Mouse (Mus musculus): ENCODE measurements around the gene Tbc1d22a. TPM values are rescaled to one million over a fixed set of nuclear protein-coding genes. Genes with fewer than 3 reads are reported as not detected.
A peak's percentile ranks its signal among the peaks of the same experiment; 100 is the strongest.

Tbc1d22a gene
- polyA plus RNA-seq, 1 experiment from 2014 or later: 12.5 TPM

- Histone ChIP-seq H3K27ac (ENCODE audit: low read length) (no peak overlapping the region), H3K27me3 (replicated peaks; ENCODE audit: control insufficient read depth, insufficient read depth, low read length) (no peaks in the 10 kb centered on the region), H3K4me2 (ENCODE audit: low read depth, low read length) (no peak overlapping the region), H3K9me3 (ENCODE audit: control insufficient read depth, low read length) (no peaks in the 10 kb centered on the region), H3K36me3 (ENCODE audit: control insufficient read depth, insufficient read depth, low read length) (no peaks in the 10 kb centered on the region), H3K4me3 (ENCODE audit: low read length) (no peak overlapping the region), H3K9ac (ENCODE audit: low read depth, low read length) (no peak overlapping the region), H3K4me1 (ENCODE audit: control insufficient read depth, insufficient read depth, low read length) (no peaks in the 10 kb centered on the region)
- ATAC-seq: 0 out of 2 replicates have a peak, but pooled peaks have one; percentile 31
- 46% methylated on average over 3 of the region's 3 CpGs for WGBS
Measured at GRCm38 (mm10) chr15:86228186-86228585, 13.9 kb downstream of the Tbc1d22a start.

GRCm38 (mm10) chr15:86229088-86229487 is 14.8 kb downstream of the Tbc1d22a start:
- H3K9me3 ChIP-seq (ENCODE audit: control insufficient read depth, low read length): no peaks in the 10 kb centered on the region
- H3K27ac ChIP-seq (ENCODE audit: low read length): no peak overlapping the region
- H3K4me1 ChIP-seq (ENCODE audit: control insufficient read depth, insufficient read depth, low read length): no peaks in the 10 kb centered on the region
- H3K4me3 ChIP-seq (ENCODE audit: low read length): no peak overlapping the region
- no peak overlapping the region for H3K4me2 ChIP-seq (ENCODE audit: low read depth, low read length)
- no peaks in the 10 kb centered on the region for H3K27me3 ChIP-seq (replicated peaks; ENCODE audit: control insufficient read depth, insufficient read depth, low read length)
- 84% methylated on average over 8 of the region's 8 CpGs for WGBS
- no peak overlapping the region for H3K9ac ChIP-seq (ENCODE audit: low read depth, low read length)
- no peaks in the 10 kb centered on the region for H3K36me3 ChIP-seq (ENCODE audit: control insufficient read depth, insufficient read depth, low read length)
- no peak for ATAC-seq

GRCm38 (mm10) chr15:86229623-86230022 is 15.4 kb downstream of the Tbc1d22a start:
- 78% methylated on average over 11 of the region's 11 CpGs for WGBS
- ATAC-seq: no peak
- no peak overlapping the region for H3K27ac ChIP-seq (ENCODE audit: low read length)
- H3K4me3 ChIP-seq (ENCODE audit: low read length): no peak overlapping the region
- no peaks in the 10 kb centered on the region for H3K9me3 ChIP-seq (ENCODE audit: control insufficient read depth, low read length)
- H3K4me2 ChIP-seq (ENCODE audit: low read depth, low read length): no peak overlapping the region
- H3K9ac ChIP-seq (ENCODE audit: low read depth, low read length): no peak overlapping the region
- no peaks in the 10 kb centered on the region for H3K36me3 ChIP-seq (ENCODE audit: control insufficient read depth, insufficient read depth, low read length)
- H3K27me3 ChIP-seq (replicated peaks; ENCODE audit: control insufficient read depth, insufficient read depth, low read length): no peaks in the 10 kb centered on the region
- H3K4me1 ChIP-seq (ENCODE audit: control insufficient read depth, insufficient read depth, low read length): no peaks in the 10 kb centered on the region

DNA sequence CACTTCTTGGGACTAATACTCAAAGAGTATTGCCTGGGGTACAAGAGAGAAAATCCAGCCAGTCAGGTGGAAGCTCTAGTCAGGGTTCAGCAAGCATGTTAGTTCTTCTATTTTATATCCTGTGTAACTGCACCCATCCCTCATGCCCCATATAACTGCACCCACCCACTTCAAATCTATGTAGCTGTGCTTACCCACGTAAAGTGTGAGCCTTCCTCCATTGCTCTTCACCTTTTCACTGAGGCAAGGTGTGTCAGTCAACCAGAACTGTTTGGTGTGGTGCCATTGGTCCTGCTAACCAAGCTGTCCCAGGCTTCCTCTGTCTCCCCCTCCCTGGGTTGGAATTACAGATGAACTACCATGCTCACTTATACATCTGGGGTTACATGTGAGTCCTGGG is 16.9 kb downstream of the Tbc1d22a start:
- H3K4me3 ChIP-seq (ENCODE audit: low read length): no peak overlapping the region
- no peak overlapping the region for H3K27ac ChIP-seq (ENCODE audit: low read length)
- no peaks in the 10 kb centered on the region for H3K36me3 ChIP-seq (ENCODE audit: control insufficient read depth, insufficient read depth, low read length)
- H3K27me3 ChIP-seq (replicated peaks; ENCODE audit: control insufficient read depth, insufficient read depth, low read length): no peaks in the 10 kb centered on the region
- H3K9me3 ChIP-seq (ENCODE audit: control insufficient read depth, low read length): no peaks in the 10 kb centered on the region
- no peak overlapping the region for H3K9ac ChIP-seq (ENCODE audit: low read depth, low read length)
- H3K4me1 ChIP-seq (ENCODE audit: control insufficient read depth, insufficient read depth, low read length): no peaks in the 10 kb centered on the region
- no peak for ATAC-seq
- H3K4me2 ChIP-seq (ENCODE audit: low read depth, low read length): no peak overlapping the region
- 84% methylated on average over 1 of the region's 1 CpGs for WGBS

DNA sequence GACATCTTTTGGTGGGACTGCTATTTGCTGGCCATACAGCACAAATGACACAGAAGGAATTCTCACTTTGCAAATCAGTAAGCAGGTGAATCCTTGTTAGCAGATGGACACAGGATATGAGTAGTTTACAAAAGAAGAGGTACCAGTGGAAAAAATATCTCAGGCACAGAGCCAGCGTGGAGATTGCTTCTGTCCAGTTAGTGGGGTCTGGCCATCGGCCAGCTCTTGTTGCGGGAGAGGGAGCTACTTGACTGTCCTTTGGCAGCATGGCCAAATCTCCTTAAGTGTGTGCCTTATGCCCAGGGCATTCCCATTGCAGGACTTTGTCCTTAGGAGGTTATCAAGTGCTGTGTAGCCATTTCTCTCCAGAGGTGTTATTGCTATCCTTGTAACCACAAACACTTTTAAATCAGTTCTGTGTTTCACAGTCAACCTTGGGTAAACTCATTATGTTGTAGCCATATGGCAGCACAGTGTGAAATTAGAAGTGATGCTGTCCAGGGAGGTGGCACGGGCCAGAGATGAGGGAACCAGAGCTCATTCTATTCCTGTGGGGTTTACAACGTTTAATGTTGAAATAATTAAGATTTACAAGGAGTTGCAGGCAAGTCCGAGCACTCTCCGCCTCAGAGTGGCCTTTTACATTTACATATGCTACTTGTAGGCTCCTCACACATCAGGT is 17.7 kb downstream of the Tbc1d22a start:
- H3K4me3 ChIP-seq (ENCODE audit: low read length): no peak overlapping the region
- no peak for ATAC-seq
- WGBS: 52% methylated on average over 7 of the region's 7 CpGs

GRCm38 (mm10) chr15:86234001-86234400 is 19.7 kb downstream of the Tbc1d22a start:
- Histone ChIP-seq H3K4me1 (ENCODE audit: control insufficient read depth, insufficient read depth, low read length) (no peaks in the 10 kb centered on the region), H3K4me3 (ENCODE audit: low read length) (no peak overlapping the region), H3K4me2 (ENCODE audit: low read depth, low read length) (no peak overlapping the region), H3K27me3 (replicated peaks; ENCODE audit: control insufficient read depth, insufficient read depth, low read length) (no peaks in the 10 kb centered on the region), H3K27ac (ENCODE audit: low read length) (no peak overlapping the region), H3K9ac (ENCODE audit: low read depth, low read length) (no peak overlapping the region), H3K36me3 (ENCODE audit: control insufficient read depth, insufficient read depth, low read length) (no peaks in the 10 kb centered on the region), H3K9me3 (ENCODE audit: control insufficient read depth, low read length) (no peaks in the 10 kb centered on the region)
- no peak for ATAC-seq
- 86% methylated on average over 5 of the region's 5 CpGs for WGBS

More for the DNA sequence above, 17.7 kb downstream of the Tbc1d22a start:
- Histone ChIP-seq H3K9me3 (ENCODE audit: control insufficient read depth, low read length) (no peaks in the 10 kb centered on the region), H3K27ac (ENCODE audit: low read length) (no peak overlapping the region), H3K36me3 (ENCODE audit: control insufficient read depth, insufficient read depth, low read length) (no peaks in the 10 kb centered on the region), H3K9ac (ENCODE audit: low read depth, low read length) (no peak overlapping the region), H3K4me2 (ENCODE audit: low read depth, low read length) (no peak overlapping the region), H3K4me1 (ENCODE audit: control insufficient read depth, insufficient read depth, low read length) (no peaks in the 10 kb centered on the region), H3K27me3 (replicated peaks; ENCODE audit: control insufficient read depth, insufficient read depth, low read length) (no peaks in the 10 kb centered on the region)

GRCm38 (mm10) chr15:86234517-86235441 is 20.5 kb downstream of the Tbc1d22a start:
- 85% methylated on average over 22 of the region's 22 CpGs for WGBS
- Histone ChIP-seq H3K4me2 (ENCODE audit: low read depth, low read length) (no peak overlapping the region), H3K27ac (ENCODE audit: low read length) (no peak overlapping the region), H3K36me3 (ENCODE audit: control insufficient read depth, insufficient read depth, low read length) (no peaks in the 10 kb centered on the region), H3K9me3 (ENCODE audit: control insufficient read depth, low read length) (no peaks in the 10 kb centered on the region), H3K27me3 (replicated peaks; ENCODE audit: control insufficient read depth, insufficient read depth, low read length) (no peaks in the 10 kb centered on the region), H3K4me3 (ENCODE audit: low read length) (no peak overlapping the region), H3K4me1 (ENCODE audit: control insufficient read depth, insufficient read depth, low read length) (no peaks in the 10 kb centered on the region), H3K9ac (ENCODE audit: low read depth, low read length) (no peak overlapping the region)
- ATAC-seq: no peak

GRCm38 (mm10) chr15:86236252-86236651 is 22.0 kb downstream of the Tbc1d22a start:
- Histone ChIP-seq H3K27ac (ENCODE audit: low read length) (no peak overlapping the region), H3K4me1 (ENCODE audit: control insufficient read depth, insufficient read depth, low read length) (no peaks in the 10 kb centered on the region), H3K9me3 (ENCODE audit: control insufficient read depth, low read length) (no peaks in the 10 kb centered on the region), H3K36me3 (ENCODE audit: control insufficient read depth, insufficient read depth, low read length) (0 out of 2 replicates have a peak, but pooled peaks cover 3% of the 10 kb centered on the region), H3K4me3 (ENCODE audit: low read length) (no peak overlapping the region), H3K4me2 (ENCODE audit: low read depth, low read length) (no peak overlapping the region), H3K9ac (ENCODE audit: low read depth, low read length) (no peak overlapping the region), H3K27me3 (replicated peaks; ENCODE audit: control insufficient read depth, insufficient read depth, low read length) (no peaks in the 10 kb centered on the region)
- WGBS: 40% methylated on average over 4 of the region's 4 CpGs
- no peak for ATAC-seq

- no peaks in the 10 kb centered on the region for H3K27me3 ChIP-seq (replicated peaks; ENCODE audit: control insufficient read depth, insufficient read depth, low read length)
- H3K9ac ChIP-seq (ENCODE audit: low read depth, low read length): no peak overlapping the region
- H3K4me1 ChIP-seq (ENCODE audit: control insufficient read depth, insufficient read depth, low read length): no peaks in the 10 kb centered on the region
- no peak for ATAC-seq
- no peak overlapping the region for H3K4me2 ChIP-seq (ENCODE audit: low read depth, low read length)
- H3K36me3 ChIP-seq (ENCODE audit: control insufficient read depth, insufficient read depth, low read length): 0 out of 2 replicates have a peak, but pooled peaks cover 5% of the 10 kb centered on the region
- no peak overlapping the region for H3K27ac ChIP-seq (ENCODE audit: low read length)
- H3K9me3 ChIP-seq (ENCODE audit: control insufficient read depth, low read length): no peaks in the 10 kb centered on the region
- 94% methylated on average over 3 of the region's 3 CpGs for WGBS
- H3K4me3 ChIP-seq (ENCODE audit: low read length): no peak overlapping the region
Measured at GRCm38 (mm10) chr15:86238076-86238475, 23.8 kb downstream of the Tbc1d22a start.
